ENCODE assay signal across 18 mouse cellular contexts in the genomic region with DNA sequence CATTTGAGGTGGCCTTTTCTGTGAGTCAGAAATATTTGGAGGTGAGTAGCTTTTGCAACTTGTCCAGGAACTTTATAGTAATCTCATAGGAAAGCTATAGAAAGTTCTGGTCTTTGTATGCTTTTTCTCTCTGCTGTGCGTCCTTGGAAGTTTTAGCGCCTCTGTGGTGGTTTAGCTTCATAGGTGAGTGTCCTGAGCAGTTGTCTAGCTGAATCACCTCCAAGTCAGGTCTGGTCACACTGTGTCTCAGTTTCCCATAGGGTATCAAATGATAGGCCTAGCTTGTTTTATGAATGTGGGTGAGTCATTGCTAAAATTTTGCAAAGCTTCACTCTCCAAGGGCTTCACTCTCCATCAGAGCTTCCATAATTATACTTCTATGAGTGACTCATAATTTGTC.
"Had no signal": no experiment of that assay in that cellular context is flagged by ENCODE, and none has a peak within 500 bp of the region (broad histone marks: within the 10 kb centered on the region; RNA-seq: fewer than 3 reads in every experiment).

No protein-coding gene starts in this region.

- H3K9me3 ChIP-seq: midbrain, embryonic 10.5 days; midbrain, embryonic 13.5 days; neural tube, embryonic 13.5 days; neural tube, embryonic 15.5 days had no signal

- H3K27me3 ChIP-seq: midbrain, embryonic 13.5 days; neural tube, embryonic 13.5 days; neural tube, embryonic 15.5 days had no signal

- H3K4me2 ChIP-seq: lung, embryonic 14.5 days; midbrain, embryonic 13.5 days; neural tube, embryonic 13.5 days; neural tube, embryonic 15.5 days had no signal

- H3K36me3 ChIP-seq: midbrain, embryonic 10.5 days; midbrain, embryonic 13.5 days; neural tube, embryonic 13.5 days; neural tube, embryonic 15.5 days had no signal

- H3K27ac ChIP-seq: midbrain, embryonic 10.5 days; midbrain, embryonic 13.5 days; neural tube, embryonic 13.5 days; neural tube, embryonic 15.5 days had no signal

- H3K9ac ChIP-seq: lung, embryonic 14.5 days; midbrain, embryonic 13.5 days; neural tube, embryonic 13.5 days; neural tube, embryonic 15.5 days had no signal

- DNase-seq: lung, adult 18-20 months; lung, embryonic 14.5 days; lung, postnatal 10 days; lung, postnatal 4 days; retina, postnatal 1 day; right cerebral cortex, adult 18-20 months; right cerebral cortex, postnatal 25 days; right cerebral cortex, postnatal 4 days; spleen, adult 18-20 months; thymus, adult 18-20 months; thymus, postnatal 14 days; thymus, postnatal 36 days had no signal

- H3K4me1 ChIP-seq: midbrain, embryonic 10.5 days; midbrain, embryonic 13.5 days; neural tube, embryonic 13.5 days; neural tube, embryonic 15.5 days had no signal

- H3K4me3 ChIP-seq: midbrain, embryonic 10.5 days; midbrain, embryonic 13.5 days; myocyte; neural tube, embryonic 13.5 days; neural tube, embryonic 15.5 days had no signal

- ATAC-seq: midbrain, embryonic 13.5 days; midbrain, embryonic 16.5 days had no signal
